Mouse (Mus musculus): Measurements from ENCODE around the gene Ehmt1.

Gene Ehmt1

DNA sequence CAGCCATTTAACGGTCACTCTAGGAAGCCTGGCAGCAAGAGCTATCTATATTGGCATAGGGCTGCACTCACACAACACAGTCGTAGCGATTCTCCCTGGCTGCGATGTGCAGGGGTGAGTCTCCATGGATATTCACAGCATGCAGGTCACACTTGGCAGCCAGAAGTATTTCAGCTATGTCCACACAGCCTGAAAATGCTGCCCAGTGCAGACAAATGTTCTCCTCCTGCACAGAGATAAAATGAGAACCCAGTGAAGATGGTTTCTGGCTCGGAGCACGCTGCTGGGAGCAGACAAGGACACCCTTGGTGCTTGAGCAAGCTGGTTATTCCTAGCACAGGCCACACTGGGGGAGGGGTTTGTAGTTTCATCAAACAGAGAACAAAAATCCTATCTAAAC is 113.3 kb downstream of the Ehmt1 start:
- no peak for DNase-seq (ENCODE audit: low read depth, low spot score)

DNA sequence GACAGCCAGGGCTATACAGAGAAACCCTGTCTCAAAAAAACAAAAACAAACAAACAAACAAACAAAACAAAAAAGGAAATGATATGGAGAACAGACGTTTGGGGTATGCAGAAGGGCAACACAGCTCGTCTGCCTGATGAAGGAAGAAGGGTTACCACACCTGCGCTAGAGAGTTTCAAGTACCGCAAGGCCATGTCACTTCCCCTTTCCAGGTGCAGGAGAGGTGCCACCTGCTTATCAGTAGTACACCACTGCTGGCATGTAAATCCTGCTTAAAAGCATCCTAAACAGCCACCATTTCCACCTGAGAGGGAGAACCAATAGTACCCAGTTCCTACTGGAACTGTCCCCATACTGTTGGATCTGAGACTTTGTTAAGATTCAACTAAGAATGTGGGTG is 113.8 kb downstream of the Ehmt1 start:
- DNase-seq (ENCODE audit: low read depth, low spot score), result no peak

DNA sequence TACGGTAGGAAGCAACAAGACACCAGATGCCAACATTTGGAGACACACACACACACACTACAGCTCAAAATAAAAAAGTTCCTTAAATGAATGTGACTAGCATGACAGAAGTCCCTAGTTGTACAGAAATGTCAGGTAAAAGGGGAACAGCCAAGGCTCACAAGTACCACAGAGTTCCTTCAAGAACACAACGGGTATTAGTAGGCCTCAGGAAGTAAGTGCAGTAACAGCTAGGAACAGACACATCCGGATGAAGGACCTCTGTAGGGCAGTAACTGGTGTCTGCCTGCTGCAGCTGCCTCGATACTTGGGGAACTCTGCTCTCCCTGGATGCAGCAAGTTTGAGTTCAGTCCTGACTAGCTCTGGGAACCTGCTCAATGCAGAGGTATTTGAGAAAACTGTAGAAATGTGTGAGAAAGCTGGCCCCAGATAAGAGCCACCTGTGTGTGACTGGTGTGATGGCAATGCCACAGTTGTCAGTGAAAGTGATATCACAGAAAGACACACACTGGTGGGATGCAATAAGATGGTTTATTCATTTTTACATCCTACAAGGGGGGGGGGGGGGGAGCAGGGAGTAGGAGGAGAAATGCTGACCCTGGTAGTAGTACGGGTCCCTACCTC is 122.5 kb downstream of the Ehmt1 start:
- no peak for DNase-seq (ENCODE audit: low read depth, low spot score)

DNA sequence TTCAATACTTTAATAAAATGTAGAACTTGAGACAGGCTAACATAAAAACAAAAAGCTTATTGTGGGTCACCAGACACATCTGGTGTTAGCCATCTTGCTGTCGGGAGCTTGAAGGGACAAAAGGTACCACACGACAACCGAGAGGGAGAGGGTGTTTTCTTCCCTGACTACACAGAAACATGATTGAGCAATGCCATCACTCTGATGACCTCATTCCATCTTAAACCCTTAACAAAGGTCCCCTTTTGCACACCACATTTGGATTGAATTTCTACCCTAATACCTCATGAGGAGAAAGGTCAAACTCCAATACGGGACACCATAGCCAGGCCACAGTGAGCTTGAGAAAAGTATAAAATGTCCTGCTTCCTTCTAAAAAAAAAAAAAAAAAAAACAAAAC is 132.2 kb downstream of the Ehmt1 start:
- no peak for DNase-seq (ENCODE audit: low read depth, low spot score)

DNA sequence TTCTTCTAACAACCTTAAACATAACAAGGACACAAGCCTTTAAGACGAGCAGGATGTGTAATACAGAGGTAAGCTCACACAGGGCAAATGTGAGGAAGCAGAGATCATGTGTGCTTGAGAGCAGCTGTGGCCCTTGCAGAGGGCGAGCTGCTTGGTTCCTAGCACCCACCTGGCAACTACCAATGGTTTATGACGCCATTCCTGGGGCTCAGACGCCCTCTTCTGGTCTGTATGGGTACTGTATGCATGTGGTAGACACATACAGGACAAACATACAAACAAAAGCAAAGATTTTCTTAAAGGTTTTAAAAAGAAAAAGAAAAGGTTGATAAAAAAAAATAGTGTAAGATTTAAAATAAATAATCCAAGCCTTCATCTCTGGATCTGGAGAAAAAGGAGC is 138.2 kb downstream of the Ehmt1 start:
- DNase-seq (ENCODE audit: low read depth, low spot score), result peak; percentile 77

DNA sequence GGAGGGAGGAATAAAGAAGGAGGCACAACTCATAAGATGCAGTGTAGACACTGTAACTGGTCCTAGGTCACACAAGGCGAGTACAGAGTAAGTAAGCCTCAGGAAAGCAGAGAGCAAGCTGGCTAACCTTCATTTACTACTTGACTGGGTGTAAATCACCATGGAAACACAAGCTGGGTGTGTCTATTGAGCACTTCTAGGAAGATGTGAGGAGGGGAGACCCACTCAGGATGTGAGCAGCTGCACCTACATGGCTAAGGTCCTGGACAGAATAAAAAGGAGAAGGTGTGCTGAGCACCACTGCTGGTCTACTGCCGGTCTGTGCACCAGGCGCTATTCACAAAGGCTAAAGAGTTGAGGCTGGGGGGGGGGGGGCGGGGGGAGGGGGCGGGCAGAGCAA is 142.6 kb downstream of the Ehmt1 start:
- DNase-seq (ENCODE audit: low read depth, low spot score), result peak; percentile 77

DNA sequence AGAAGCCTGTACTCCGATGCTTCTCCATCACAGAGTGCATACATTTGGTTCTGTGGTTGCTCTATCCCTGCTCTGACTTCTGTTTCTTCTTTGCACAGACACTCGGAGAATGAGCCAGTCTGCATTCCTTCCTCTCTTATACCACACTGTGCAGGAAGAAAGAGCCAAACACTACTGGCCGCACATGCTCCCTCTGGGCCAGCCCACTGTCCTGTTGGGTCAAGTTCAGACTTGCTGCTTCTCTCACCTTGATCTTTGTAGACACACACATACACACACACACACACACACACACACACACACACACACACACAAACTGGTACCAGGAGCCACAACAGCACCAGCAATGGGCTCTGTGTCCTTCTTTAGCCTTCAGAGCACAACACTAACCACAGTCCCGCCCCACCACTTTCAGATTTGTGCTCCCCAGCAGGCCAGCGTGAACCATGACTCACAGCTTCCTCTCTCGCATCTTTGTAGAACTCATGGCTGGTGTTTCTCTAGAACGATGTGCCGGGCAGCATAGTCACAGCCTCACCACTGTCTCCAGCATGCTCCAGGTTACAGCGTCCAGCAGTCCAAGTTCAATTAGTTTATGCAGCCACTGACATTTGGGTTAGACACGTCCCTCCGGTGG is 143.3 kb downstream of the Ehmt1 start:
- DNase-seq (ENCODE audit: low read depth, low spot score), result no peak

DNA sequence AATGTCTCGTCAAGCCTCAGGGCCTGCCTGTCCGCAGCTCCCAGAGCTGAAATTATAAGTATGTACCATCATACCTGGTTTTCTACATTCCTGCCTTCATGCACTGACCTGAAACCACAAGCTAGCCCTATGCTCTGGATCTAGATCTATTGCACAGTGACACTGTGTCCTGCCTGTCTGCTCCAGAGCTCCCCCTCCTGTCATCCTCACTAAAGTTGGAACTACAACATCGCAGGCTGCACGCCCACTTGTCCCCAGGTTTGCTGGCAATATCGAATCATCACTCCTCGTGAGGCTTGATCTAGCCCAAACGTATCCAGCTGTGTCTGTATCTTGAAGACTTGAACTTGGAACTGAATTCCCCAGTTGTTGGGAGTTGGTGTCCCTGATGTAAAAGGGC is 144.6 kb downstream of the Ehmt1 start:
- no peak for DNase-seq (ENCODE audit: low read depth, low spot score)

DNA sequence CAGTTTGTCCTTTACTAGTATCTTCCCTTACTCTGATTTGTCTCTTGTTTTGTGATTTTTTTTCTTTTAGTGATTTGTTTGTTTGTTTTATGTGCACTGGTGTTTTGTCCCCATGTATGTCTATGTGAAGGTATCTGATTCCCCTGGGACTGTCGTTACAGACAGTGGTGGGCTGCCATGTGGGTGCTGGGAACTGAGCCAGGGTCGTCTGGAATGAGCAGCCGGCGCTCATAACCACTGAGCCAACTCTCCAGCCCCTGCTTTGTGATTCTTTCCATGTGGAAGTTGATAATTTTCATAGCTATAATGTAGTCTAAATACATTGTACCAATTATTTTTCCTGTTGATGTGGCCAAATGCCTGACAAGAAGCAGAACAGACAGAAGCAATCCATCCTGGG is 148.6 kb downstream of the Ehmt1 start:
- no peak for DNase-seq (ENCODE audit: low read depth, low spot score)

DNA sequence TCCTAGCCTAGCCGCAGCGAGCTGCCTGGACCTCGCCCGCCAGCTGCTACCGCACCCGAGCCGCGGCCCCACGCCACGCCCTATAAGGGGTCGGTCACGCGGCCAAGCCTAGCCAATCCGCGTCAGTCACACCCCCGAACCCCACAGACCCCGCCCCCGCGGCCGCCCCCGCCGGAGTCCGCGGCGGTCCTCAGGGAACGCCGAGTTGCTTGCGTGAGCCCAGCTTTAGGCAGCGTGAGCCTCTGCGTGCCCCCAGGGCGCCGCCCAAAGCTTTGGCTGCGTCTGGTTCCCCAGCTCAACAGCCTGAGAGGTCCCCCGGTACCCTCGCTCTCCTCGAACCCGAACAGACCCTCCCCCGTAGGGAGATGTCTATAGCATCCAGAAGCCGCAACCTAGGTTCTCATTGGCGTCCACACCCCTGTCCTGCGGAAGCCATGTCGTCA is 156.3 kb downstream of the Ehmt1 start, which contains the start of gene Cacna1b:
TSS of gene Cacna1b (minus strand) at position 38 of the 443 bp plus-strand sequence.
- DNase-seq (ENCODE audit: low read depth, low spot score), result peak; percentile 83

DNA sequence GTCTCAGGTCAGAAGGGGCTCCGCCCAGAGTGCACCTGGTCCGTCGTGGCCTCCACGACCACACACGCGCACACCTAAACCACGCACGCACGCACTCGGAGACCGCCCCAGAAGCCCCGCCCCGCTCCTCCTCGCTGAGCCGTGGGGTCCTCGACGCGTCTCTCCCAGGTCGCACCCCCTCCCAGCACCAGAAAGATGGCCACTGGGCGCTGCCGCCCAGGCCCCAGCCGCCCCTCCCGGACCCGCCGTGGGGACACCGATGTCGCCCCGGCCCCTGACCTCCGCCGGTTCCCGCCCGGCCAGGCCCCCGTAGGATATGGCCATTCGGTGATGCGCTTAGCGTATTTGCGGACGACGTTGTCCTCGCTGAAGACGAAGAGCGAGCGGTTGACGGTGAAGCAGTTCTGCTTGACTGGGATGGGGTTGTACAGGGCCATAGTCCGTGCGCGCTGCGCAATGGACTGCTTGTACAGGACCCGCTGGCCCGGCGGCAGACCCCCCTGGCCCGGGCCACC is 156.9 kb downstream of the Ehmt1 start:
- DNase-seq (ENCODE audit: low read depth, low spot score), result peak; percentile 16

DNA sequence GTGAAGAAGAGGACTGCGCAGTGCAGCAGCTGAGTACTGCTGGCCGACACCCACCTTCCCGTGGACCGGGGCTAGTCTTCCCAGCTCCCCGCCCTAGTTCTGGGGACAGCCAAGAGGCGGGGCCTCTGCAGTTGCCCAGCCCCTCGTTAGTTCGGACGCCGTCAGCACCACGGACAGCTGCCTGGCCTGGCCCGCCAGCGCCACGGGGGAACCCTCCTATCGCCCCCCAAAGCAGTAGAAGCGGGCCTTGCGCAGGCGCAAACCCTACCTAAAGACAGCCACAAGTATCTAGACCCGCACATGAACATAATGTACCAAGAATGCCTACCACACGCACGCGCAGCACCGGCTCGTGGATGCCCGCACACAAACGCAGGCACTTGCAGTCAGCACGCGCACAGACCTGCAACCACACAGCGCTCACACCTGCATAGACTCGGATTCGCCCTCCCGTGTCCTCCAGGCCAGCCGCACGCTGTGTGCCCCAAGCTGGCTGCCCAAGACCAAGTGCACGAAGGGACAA is 157.4 kb downstream of the Ehmt1 start:
- peak; percentile 82 for DNase-seq (ENCODE audit: low read depth, low spot score)

DNA sequence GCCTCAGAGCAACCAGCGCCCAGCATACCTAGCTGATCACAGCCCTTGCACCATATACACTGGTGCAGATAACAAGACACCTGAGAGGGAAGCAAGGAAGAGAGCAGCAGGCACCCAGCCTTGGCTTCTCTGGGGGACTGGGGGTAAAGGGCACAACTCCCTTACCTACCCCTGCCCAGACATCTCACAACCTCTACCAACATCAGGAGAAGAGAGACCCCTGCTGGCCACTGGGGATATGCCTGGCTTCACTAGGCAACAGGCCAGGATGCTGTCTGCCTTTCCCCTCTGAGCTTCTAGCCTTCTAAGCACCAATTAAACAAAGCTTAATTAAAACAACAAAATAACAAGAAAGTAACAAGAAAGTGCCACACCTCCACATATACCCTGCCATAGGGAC is 164.1 kb downstream of the Ehmt1 start:
- peak; percentile 54 for DNase-seq (ENCODE audit: low read depth, low spot score)

DNA sequence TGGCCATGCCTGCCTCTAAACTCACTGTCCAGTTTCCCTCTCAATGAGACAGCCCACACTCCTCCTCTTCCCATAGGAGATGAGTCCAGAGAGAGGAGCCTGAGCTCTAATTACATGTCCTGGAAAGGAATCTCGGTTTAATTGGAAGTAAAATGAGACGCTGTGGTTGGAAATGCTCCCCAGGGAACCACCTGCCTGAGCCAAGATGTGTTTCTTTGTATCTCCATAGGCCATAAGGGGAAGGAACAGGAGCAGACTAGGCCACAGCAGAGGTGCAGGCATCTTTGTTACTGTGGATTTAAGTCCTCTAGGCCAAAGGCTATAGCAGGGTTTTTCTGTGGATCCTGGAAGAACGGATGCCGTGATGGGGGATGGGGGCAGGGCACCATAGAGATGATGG is 166.8 kb downstream of the Ehmt1 start:
- DNase-seq (ENCODE audit: low read depth, low spot score), result no peak

DNA sequence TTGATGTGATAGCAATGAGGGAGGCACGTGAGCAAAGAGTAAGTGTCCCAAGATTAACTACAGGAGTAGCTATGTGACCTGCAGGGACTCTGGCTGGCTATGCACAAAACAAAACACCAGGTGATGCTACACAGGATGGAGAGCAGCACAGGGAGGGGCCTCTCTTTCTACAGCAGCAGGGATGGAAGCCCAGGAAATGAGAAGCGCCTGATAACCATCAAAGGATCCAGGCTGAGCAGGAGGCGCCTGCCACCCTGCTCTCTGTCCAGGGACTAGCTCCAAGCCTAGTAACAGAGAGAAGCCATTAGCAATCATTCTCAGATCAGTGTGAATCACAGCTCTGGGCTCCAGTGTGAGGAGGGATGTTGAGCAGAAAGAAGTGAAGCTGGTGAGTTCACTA is 169.4 kb downstream of the Ehmt1 start:
- no peak for DNase-seq (ENCODE audit: low read depth, low spot score)

DNA sequence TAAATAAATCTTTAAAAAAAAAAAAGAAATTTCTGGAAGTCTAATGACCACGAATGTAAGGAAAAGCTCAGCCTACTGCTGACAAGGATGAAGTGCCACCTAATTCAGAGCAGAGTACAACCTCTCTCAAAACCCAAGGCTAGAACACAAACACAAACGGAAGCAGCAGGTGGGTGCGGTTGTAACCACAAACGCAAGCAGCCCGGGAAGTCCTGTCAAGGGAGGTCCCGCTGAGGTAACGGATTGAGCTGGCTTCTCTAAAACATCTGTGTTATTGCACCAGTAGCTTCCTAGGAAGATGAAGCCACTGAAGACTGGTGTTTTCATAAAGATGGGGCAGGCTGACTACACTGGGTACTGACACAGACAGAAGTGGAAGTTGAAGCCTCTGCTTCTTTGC is 171.5 kb downstream of the Ehmt1 start:
- no peak for DNase-seq (ENCODE audit: low read depth, low spot score)

All from R1 (cell line).